Mouse (Mus musculus): Measurements from ENCODE around the gene Adamts17. TPM values are rescaled to one million over a fixed set of nuclear protein-coding genes. Genes with fewer than 3 reads are reported as not detected.

Gene Adamts17
- polyA plus RNA-seq, 1 experiment from 2014 or later = 1.3 TPM

DNA sequence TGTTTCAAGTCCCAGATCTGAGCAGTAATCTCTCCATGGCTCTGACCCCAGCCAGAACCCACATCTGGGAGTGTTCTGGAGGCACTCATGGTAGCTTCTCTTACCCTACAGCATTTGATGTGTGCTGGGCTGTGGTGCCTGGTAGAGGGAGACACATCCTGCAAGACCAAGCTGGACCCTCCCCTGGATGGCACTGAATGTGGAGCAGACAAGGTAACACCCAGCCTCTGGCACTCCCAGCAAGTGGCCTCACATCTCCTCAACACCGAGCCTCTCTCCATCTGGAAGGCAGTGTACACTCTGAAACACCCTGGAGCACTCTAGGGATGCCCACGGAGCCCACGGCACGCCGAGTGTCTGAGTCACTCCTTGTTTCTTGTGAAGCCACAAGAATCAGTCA, 188.2 kb downstream of the Adamts17 start:
- Histone ChIP-seq H3K27me3 (no peaks in the 10 kb centered on the region), H3K9ac (replicated peaks) (no peak overlapping the region), H3K4me2 (replicated peaks) (no peak overlapping the region), H3K4me1 (replicated peaks) (no peaks in the 10 kb centered on the region), H3K9me3 (no peaks in the 10 kb centered on the region), H3K4me3 (replicated peaks) (no peak overlapping the region), H3K36me3 (no peaks in the 10 kb centered on the region), H3K27ac (no peak overlapping the region)
- no peak for ATAC-seq
- 97% methylated on average over 5 of the region's 5 CpGs for WGBS

DNA sequence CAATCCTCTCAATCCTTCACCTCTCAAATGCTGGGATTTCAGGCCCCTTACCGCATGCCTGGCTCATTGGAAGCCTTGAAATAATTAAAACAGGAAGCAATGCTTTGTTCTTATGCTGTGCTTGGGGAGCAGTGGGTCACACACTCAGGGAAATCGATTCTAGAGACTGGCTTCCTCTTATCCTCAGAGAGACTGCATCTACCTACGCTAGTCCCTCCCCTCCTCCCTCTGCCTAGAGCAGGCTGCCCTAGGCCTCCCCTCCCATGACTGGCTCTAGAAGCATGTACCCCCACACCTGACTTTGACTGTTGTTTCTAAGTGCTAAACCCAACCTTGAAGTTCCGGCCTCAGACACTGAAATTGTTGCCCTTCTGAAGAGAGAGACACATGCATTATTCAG, 189.4 kb downstream of the Adamts17 start:
- WGBS = 85% methylated on average over 4 of the region's 4 CpGs
- Histone ChIP-seq H3K4me1 (replicated peaks) (no peaks in the 10 kb centered on the region), H3K9ac (replicated peaks) (no peak overlapping the region), H3K27me3 (no peaks in the 10 kb centered on the region), H3K36me3 (no peaks in the 10 kb centered on the region), H3K4me3 (replicated peaks) (no peak overlapping the region), H3K27ac (no peak overlapping the region), H3K4me2 (replicated peaks) (no peak overlapping the region), H3K9me3 (no peaks in the 10 kb centered on the region)
- no peak for ATAC-seq

DNA sequence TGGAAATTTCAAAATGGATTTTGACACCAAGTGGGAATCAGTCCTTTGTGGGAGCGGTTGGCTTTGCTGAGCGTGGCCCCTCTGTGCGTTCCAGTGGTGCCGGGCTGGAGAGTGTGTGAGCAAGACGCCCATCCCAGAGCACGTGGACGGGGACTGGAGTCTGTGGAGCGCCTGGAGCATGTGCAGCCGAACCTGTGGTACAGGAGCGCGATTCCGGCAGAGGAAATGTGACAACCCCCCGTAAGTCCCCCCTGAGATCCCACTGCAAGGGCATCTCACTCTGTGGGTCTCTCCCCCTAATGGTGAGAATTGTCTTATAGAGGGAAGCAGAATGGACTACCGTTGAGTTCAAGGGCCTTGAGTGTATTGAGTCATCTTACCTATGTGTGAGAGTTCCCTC, 189.9 kb downstream of the Adamts17 start:
- H3K9me3 ChIP-seq = no peaks in the 10 kb centered on the region
- no peak overlapping the region for H3K4me2 ChIP-seq (replicated peaks)
- ATAC-seq = no peak
- H3K27me3 ChIP-seq = no peaks in the 10 kb centered on the region
- H3K4me3 ChIP-seq (replicated peaks) = no peak overlapping the region
- no peaks in the 10 kb centered on the region for H3K36me3 ChIP-seq
- 97% methylated on average over 14 of the region's 14 CpGs for WGBS
- no peak overlapping the region for H3K27ac ChIP-seq
- no peaks in the 10 kb centered on the region for H3K4me1 ChIP-seq (replicated peaks)
- no peak overlapping the region for H3K9ac ChIP-seq (replicated peaks)

DNA sequence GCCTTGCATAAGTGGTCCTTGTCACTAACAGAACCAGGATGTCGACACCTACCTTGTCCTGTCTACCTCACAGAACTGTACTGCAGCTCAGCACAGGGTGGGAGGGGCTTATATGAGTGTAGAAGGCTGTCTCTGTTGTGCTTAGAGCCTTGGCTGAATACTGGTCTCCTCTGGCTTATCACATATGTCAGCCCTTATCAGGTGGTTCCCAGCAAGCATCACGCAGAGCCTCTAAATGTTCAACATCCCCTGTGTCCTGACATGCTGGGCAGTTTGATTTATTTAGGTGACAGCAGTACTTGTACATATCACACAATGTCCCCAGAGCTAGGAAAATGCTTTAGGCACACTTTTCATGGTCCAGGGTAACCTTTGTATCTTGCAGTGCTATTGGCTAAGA, 191.7 kb downstream of the Adamts17 start:
- H3K4me3 ChIP-seq (replicated peaks) = no peak overlapping the region
- H3K9ac ChIP-seq (replicated peaks) = no peak overlapping the region
- no peaks in the 10 kb centered on the region for H3K27me3 ChIP-seq
- no peaks in the 10 kb centered on the region for H3K4me1 ChIP-seq (replicated peaks)
- no peak overlapping the region for H3K27ac ChIP-seq
- ATAC-seq = no peak
- H3K9me3 ChIP-seq = no peaks in the 10 kb centered on the region
- 93% methylated on average over 2 of the region's 2 CpGs for WGBS
- no peaks in the 10 kb centered on the region for H3K36me3 ChIP-seq
- H3K4me2 ChIP-seq (replicated peaks) = no peak overlapping the region

DNA sequence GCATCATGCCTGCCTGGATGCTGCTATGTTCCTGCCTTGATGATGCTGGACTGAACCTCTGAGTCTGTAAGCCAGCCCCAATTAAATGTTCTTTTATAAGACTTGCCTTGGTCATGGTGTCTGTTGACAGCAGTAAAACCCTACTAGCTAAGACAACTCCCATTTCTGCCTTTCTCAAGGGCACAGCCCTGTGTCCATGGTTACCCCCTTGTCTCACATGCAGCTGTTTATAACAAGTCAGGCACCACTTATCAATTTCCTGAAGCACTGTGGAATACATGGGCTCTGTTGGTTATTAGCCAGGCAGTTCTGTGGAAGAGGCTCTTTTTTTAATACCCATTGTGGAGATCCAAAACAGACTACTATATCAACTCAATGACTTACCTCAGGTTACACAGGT, 193.1 kb downstream of the Adamts17 start:
- Histone ChIP-seq H3K4me2 (replicated peaks) (no peak overlapping the region), H3K9ac (replicated peaks) (no peak overlapping the region), H3K4me3 (replicated peaks) (no peak overlapping the region), H3K27me3 (no peaks in the 10 kb centered on the region), H3K4me1 (replicated peaks) (0 out of 2 replicates have a peak, but pooled peaks cover 3% of the 10 kb centered on the region), H3K36me3 (no peaks in the 10 kb centered on the region), H3K27ac (no peak overlapping the region), H3K9me3 (no peaks in the 10 kb centered on the region)
- no peak for ATAC-seq

DNA sequence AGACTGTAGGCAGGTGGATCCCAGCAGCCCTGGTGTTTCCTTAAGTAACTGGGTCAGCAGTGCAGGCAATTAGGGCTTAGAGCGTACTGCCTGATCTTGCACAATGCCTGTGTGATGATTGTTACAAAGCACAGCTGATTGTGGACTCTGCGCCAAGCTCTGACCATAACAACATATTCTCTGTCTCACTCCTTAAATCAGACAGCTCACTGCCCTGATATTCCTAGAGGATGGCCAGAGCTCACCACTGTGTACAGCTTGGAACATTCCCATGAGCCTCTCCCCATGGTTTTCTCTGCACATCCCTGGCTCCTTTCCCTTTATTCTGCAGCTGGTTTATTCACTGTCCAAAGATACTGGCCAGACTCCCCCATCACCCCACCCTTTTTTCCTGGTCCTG, 194.8 kb downstream of the Adamts17 start:
- H3K4me1 ChIP-seq (replicated peaks) = 0 out of 2 replicates have a peak, but pooled peaks cover 3% of the 10 kb centered on the region
- H3K4me3 ChIP-seq (replicated peaks) = no peak overlapping the region
- H3K4me2 ChIP-seq (replicated peaks) = no peak overlapping the region
- H3K27ac ChIP-seq = no peak overlapping the region
- no peak overlapping the region for H3K9ac ChIP-seq (replicated peaks)
- no peaks in the 10 kb centered on the region for H3K36me3 ChIP-seq
- ATAC-seq = no peak
- no peaks in the 10 kb centered on the region for H3K27me3 ChIP-seq
- WGBS = 85% methylated on average over 2 of the region's 2 CpGs
- no peaks in the 10 kb centered on the region for H3K9me3 ChIP-seq

DNA sequence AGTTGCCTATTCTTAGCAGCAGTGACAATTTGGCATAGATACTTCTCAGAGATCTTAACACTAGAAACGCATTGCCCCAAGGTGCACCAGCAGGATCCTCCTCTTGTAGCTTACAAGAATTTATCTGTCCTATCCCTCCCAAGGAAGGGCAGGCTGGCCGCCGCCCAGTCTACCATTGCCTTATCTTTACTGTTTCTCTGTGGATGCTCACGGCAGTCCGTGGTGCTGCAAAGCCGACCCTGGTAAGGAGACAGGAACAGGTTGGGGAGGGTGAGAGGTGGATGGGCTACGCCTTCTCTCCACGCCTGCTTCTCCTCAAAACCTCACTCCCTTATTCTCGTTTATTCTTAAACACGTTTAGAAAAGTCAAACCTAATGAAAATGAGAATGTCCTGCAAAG, 195.7 kb downstream of the Adamts17 start:
- no peaks in the 10 kb centered on the region for H3K27me3 ChIP-seq
- ATAC-seq = no peak
- no peak overlapping the region for H3K27ac ChIP-seq
- no peaks in the 10 kb centered on the region for H3K36me3 ChIP-seq
- H3K4me2 ChIP-seq (replicated peaks) = no peak overlapping the region
- 92% methylated on average over 10 of the region's 10 CpGs for WGBS
- H3K9ac ChIP-seq (replicated peaks) = no peak overlapping the region
- H3K4me1 ChIP-seq (replicated peaks) = 0 out of 2 replicates have a peak, but pooled peaks cover 3% of the 10 kb centered on the region
- no peaks in the 10 kb centered on the region for H3K9me3 ChIP-seq
- no peak overlapping the region for H3K4me3 ChIP-seq (replicated peaks)

DNA sequence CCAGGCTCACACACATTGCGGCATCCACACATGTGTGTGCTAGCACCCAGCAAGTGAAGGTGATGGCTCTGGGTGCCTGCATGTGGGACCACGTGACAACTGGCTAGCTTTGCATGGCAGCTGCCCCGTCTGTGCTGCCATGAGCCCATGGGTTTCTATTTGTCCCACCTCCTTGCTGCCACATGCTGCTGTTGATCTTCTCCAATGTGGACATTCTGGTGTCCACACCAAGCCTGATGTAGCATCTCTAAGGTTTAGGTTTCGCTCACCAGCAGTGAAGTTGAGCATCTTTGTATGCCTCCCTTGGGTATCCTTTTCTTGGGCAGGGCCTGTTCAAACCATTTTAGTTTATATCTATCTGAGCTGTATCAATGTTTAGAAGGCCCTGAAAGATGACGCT, 196.1 kb downstream of the Adamts17 start:
- no peak overlapping the region for H3K4me2 ChIP-seq (replicated peaks)
- 98% methylated on average over 5 of the region's 5 CpGs for WGBS
- no peaks in the 10 kb centered on the region for H3K27me3 ChIP-seq
- no peak overlapping the region for H3K9ac ChIP-seq (replicated peaks)
- H3K9me3 ChIP-seq = no peaks in the 10 kb centered on the region
- H3K4me3 ChIP-seq (replicated peaks) = no peak overlapping the region
- H3K27ac ChIP-seq = no peak overlapping the region
- ATAC-seq = no peak
- H3K4me1 ChIP-seq (replicated peaks) = 0 out of 2 replicates have a peak, but pooled peaks cover 3% of the 10 kb centered on the region
- H3K36me3 ChIP-seq = no peaks in the 10 kb centered on the region

DNA sequence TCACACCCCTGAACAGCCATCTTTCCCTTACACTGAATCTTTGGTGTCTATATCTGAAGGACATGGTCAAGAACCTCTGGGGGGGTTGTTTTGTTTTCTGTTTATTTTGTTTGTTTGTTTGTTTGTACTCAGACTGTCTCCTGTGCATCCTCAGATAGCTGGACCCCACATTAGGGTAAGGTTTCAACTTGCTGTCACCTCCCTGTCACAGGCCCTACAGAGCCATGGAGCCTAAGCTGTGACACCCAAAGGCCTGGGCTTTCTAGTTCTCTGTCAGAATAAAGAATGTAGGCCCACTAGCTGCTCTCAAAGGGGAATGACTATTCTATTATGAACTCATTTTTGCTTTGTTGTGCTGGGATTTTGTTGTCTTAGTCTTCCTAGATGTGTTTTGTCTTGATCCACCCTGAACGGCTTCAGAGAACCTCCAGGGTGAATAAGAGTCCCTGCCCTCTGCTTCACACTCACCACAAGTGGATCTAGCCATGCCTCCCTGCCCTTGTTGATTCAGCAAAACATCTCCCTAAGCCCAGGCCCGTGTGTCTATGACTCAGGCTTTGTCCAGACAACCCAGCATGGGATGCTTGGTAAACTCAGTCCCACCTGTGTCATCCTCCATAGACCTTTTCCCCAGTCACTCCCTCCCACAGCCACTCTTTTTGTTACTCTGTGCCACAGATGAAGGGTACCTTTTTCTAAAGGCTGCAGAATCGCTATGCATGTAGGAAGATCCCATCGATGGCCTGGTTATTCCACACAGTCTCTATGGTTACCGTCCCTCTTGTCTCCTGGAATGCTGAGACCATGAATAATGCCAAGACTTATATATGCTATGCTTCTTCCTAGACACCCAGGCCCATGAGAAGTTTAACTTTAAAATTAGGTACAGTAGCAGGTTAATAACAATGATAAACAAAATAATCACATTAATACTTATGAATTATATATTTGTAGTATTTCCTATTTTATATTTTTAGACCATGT, 197.3 kb downstream of the Adamts17 start:
- Histone ChIP-seq H3K9ac (replicated peaks) (no peak overlapping the region), H3K27me3 (no peaks in the 10 kb centered on the region), H3K4me1 (replicated peaks) (0 out of 2 replicates have a peak, but pooled peaks cover 3% of the 10 kb centered on the region), H3K4me2 (replicated peaks) (no peak overlapping the region), H3K36me3 (no peaks in the 10 kb centered on the region), H3K9me3 (no peaks in the 10 kb centered on the region), H3K4me3 (replicated peaks) (no peak overlapping the region), H3K27ac (no peak overlapping the region)
- no peak for ATAC-seq
- WGBS = 59% methylated on average over 5 of the region's 5 CpGs

DNA sequence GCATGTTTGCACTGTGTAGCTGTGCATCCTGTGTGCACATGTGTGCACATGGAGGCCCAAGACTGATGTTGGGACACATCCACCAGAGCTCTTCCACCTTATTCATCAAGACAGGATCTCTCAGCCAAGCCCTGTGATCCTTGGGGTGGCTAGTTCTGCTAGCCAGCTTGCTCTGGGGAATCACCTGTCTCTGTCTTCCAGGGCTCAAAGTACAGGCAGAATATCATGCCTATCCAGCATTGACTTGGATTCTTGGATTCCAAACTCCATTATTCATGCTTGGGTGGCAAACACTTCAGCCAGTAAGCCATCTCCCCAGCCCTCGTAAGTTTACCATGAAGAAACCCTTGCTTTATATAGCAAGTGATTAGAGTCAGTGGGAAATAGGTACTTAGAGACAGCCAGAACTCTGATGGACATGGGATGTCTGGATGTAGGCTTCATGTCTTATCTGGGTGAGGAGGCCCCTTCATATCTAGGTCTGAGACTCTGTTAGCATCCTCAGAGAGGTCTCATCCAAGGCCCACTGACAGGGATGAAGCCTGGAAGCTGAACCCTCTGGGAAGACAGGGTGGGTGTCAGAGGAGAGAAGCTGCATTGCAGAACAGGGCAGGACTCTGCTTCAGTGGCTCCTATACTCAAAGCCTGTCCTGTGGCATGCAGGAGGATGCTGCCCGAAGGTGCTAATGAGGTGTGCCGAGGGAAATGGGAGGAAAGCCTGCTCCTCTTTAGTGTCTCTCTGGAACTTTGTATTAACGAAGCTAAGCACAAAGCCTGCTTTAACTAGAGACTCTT, 198.4 kb downstream of the Adamts17 start:
- H3K9me3 ChIP-seq = no peaks in the 10 kb centered on the region
- no peaks in the 10 kb centered on the region for H3K36me3 ChIP-seq
- no peak overlapping the region for H3K27ac ChIP-seq
- no peak overlapping the region for H3K9ac ChIP-seq (replicated peaks)
- no peaks in the 10 kb centered on the region for H3K27me3 ChIP-seq
- no peak overlapping the region for H3K4me3 ChIP-seq (replicated peaks)
- 80% methylated on average over 4 of the region's 4 CpGs for WGBS
- H3K4me2 ChIP-seq (replicated peaks) = no peak overlapping the region
- no peak for ATAC-seq
- 0 out of 2 replicates have a peak, but pooled peaks cover 3% of the 10 kb centered on the region for H3K4me1 ChIP-seq (replicated peaks)

DNA sequence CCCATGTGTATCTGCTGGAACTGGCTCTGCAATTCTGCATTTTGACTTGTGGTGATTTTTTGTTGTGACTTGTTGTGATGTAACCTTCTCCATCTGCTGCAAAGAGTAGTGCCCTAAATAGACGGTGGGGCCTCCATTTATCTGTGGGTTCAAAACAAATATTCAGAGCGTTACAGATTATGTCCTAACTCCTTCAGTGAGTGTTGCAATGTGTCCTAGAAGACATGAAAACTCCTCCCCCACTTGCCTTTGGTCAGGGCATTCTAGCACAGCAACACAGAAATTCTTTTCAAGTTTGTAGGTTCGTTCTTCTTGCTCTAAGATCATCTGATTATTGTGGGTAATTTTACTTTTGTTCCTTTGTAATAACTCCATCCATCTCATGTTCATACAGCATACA, 199.6 kb downstream of the Adamts17 start:
- no peaks in the 10 kb centered on the region for H3K27me3 ChIP-seq
- 80% methylated on average over 3 of the region's 3 CpGs for WGBS
- no peak overlapping the region for H3K27ac ChIP-seq
- no peak overlapping the region for H3K9ac ChIP-seq (replicated peaks)
- no peaks in the 10 kb centered on the region for H3K9me3 ChIP-seq
- 0 out of 2 replicates have a peak, but pooled peaks cover 3% of the 10 kb centered on the region for H3K4me1 ChIP-seq (replicated peaks)
- H3K4me2 ChIP-seq (replicated peaks) = no peak overlapping the region
- H3K4me3 ChIP-seq (replicated peaks) = no peak overlapping the region
- H3K36me3 ChIP-seq = no peaks in the 10 kb centered on the region
- no peak for ATAC-seq

DNA sequence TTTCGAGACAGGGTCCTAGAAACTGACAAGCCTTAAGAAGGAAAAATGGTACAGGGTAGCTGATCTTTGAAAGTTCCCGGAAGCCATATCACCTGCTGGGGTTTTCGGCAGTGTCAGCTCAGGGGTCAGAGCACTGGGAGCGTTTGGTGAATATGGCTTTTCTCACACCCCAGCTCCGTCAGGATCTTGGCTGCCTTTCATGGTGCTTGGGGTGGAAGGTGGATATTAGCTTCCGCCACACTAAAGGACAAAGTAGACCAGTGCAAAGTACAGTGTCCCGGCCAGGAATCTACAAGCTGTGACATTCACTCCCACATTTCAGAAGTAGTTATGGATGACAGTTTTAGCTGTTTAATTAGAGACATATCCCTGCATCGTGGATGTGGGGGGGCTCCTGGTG, 200.3 kb downstream of the Adamts17 start:
- 74% methylated on average over 8 of the region's 8 CpGs for WGBS
- H3K4me2 ChIP-seq (replicated peaks) = no peak overlapping the region
- no peaks in the 10 kb centered on the region for H3K9me3 ChIP-seq
- no peaks in the 10 kb centered on the region for H3K36me3 ChIP-seq
- H3K9ac ChIP-seq (replicated peaks) = no peak overlapping the region
- no peak overlapping the region for H3K4me3 ChIP-seq (replicated peaks)
- no peak for ATAC-seq
- H3K4me1 ChIP-seq (replicated peaks) = 0 out of 2 replicates have a peak, but pooled peaks cover 3% of the 10 kb centered on the region
- no peaks in the 10 kb centered on the region for H3K27me3 ChIP-seq
- H3K27ac ChIP-seq = no peak overlapping the region

Data from midbrain, embryonic 13.5 days (tissue).